In the genomic region with DNA sequence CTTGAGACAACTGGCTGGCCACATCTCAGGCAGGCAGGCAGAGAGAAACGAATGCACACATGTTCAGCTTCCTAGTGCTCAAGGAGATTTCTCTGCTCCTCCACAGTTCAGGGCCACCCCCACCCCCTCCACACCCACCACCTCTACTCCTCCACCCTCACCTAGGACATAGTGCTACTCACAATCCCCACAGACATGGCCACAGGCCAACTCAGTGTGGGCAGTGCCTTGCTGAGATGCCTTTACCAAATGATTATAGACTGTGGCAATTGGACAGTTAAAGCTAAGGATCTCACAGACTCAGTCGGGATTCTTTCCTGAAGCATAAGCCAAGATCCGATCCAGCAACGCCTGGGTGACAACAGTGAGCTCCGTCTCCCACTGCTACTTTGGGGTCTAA, we compare ENCODE assay signal across 21 mouse cellular contexts. TPM values are rescaled to one million over a fixed set of nuclear protein-coding genes. Genes with fewer than 3 reads are reported as not detected.
DNase-seq lines count a peak whose midpoint lies in the region; ATAC-seq and TF ChIP-seq lines count a peak whose summit lies in the region.
"Had no signal": no experiment of that assay in that cellular context is flagged by ENCODE, and none has a peak within 500 bp of the region (broad histone marks: within the 10 kb centered on the region; RNA-seq: fewer than 3 reads in every experiment).

No protein-coding gene starts in this region.

- 0 out of 2 replicates have a peak overlapping the region, but pooled peaks have one; percentile 13 for H3K4me2 ChIP-seq in liver, embryonic 12.5 days
- no peak overlapping the region for H3K4me2 ChIP-seq in liver, embryonic 11.5 days
- no peak overlapping the region for H3K4me2 ChIP-seq in heart, embryonic 12.5 days
- H3K4me2 ChIP-seq: embryonic facial prominence, embryonic 12.5 days; heart, embryonic 15.5 days; kidney, embryonic 15.5 days; limb, embryonic 13.5 days; liver, embryonic 13.5 days; neural tube, embryonic 15.5 days had no signal

- H3K4me3 ChIP-seq in liver, embryonic 12.5 days: no peak overlapping the region
- no peak overlapping the region for H3K4me3 ChIP-seq in liver, embryonic 11.5 days (ENCODE audit: low read depth, low read length)
- H3K4me3 ChIP-seq in E14TG2a.4 (replicated peaks; ENCODE audit: low read length) (peak overlapping the region; percentile 63), MEL (ENCODE audit: control insufficient read depth in 1 of 2, insufficient read depth in 1 of 2, low read depth in 2 of 2, low read length in 2 of 2) (peak overlapping the region; percentile 64 to 85)
- no peak overlapping the region for H3K4me3 ChIP-seq in heart, embryonic 12.5 days
- H3K4me3 ChIP-seq: embryonic facial prominence, embryonic 12.5 days; heart, embryonic 15.5 days; kidney, embryonic 15.5 days; limb, embryonic 13.5 days; liver, embryonic 13.5 days; neural tube, embryonic 15.5 days had no signal

- no peaks in the 10 kb centered on the region; the same call in 1 of the 2 replicates for H3K79me2 ChIP-seq in MEL (ENCODE audit: control insufficient read depth, insufficient read depth, low read length, poor library complexity)

- no peak for ATAC-seq in liver, embryonic 12.5 days
- ATAC-seq in liver, embryonic 11.5 days (replicated peaks; ENCODE audit: low FRiP score): no peak
- no peak for ATAC-seq in heart, embryonic 12.5 days (ENCODE audit: insufficient number of reproducible peaks, low FRiP score)
- ATAC-seq: forebrain, embryonic 14.5 days; hindbrain, embryonic 16.5 days had no signal

- TF ChIP-seq RAD21 in MEL (IDR thresholded peaks at IDR 0.05; ENCODE audit: low read depth, low read length): no peak

- DNase-seq in liver, embryonic 11.5 days (ENCODE audit: low spot score): no peak
- DNase-seq in MEL (ENCODE audit: low read depth, low spot score): peak; percentile 64
- DNase-seq in testis, postnatal 14 days (ENCODE audit: low spot score): peak; percentile 31
- no peak for DNase-seq in thymus, adult 18-20 months
- DNase-seq: adrenal gland, adult 8-10 months; cerebellum, adult 9-10 months; cerebellum, postnatal 36 days; kidney, adult 18-20 months; liver, embryonic 13.5 days; midbrain, embryonic 14.5 days; retina, postnatal 1 day had no signal

- 55% methylated on average over 5 of the region's 5 CpGs for WGBS in liver, embryonic 12.5 days (ENCODE audit: insufficient replicate concordance)
- WGBS in liver, embryonic 11.5 days: 67% methylated on average over 5 of the region's 5 CpGs
- 66% methylated on average over 5 of the region's 5 CpGs for WGBS in heart, embryonic 12.5 days

- no peaks in the 10 kb centered on the region for H3K36me3 ChIP-seq in liver, embryonic 12.5 days
- no peaks in the 10 kb centered on the region for H3K36me3 ChIP-seq in liver, embryonic 11.5 days (ENCODE audit: control insufficient read depth, insufficient read depth, low read length)
- no peaks in the 10 kb centered on the region for H3K36me3 ChIP-seq in E14TG2a.4 (ENCODE audit: insufficient read depth, low read length)
- peaks cover 0 to 20% of the 10 kb centered on the region in 2 experiments; a peak in 2 of 4 replicates for H3K36me3 ChIP-seq in MEL (ENCODE audit: control insufficient read depth in 1 of 2, insufficient read depth in 2 of 2, low read length in 2 of 2)
- H3K36me3 ChIP-seq in heart, embryonic 12.5 days: no peaks in the 10 kb centered on the region
- H3K36me3 ChIP-seq: embryonic facial prominence, embryonic 12.5 days; heart, embryonic 15.5 days; kidney, embryonic 15.5 days; limb, embryonic 13.5 days; liver, embryonic 13.5 days; neural tube, embryonic 15.5 days had no signal

- H3K4me1 ChIP-seq in liver, embryonic 12.5 days: peaks cover 11% of the 10 kb centered on the region; the same call in 1 of the 2 replicates
- no peaks in the 10 kb centered on the region; the same call in 1 of the 2 replicates for H3K4me1 ChIP-seq in liver, embryonic 11.5 days (replicated peaks; ENCODE audit: control insufficient read depth, insufficient read depth, low read length)
- peaks cover 57% of the 10 kb centered on the region for H3K4me1 ChIP-seq in E14TG2a.4 (replicated peaks; ENCODE audit: low read depth, low read length)
- peaks cover 11 to 36% of the 10 kb centered on the region in 2 experiments for H3K4me1 ChIP-seq in MEL (ENCODE audit: control insufficient read depth in 1 of 2, insufficient read depth in 2 of 2, low read length in 2 of 2)
- H3K4me1 ChIP-seq in heart, embryonic 12.5 days (replicated peaks): peaks cover 19% of the 10 kb centered on the region
- H3K4me1 ChIP-seq: kidney, embryonic 15.5 days had no signal

- no peak for TF ChIP-seq EP300 in MEL (IDR thresholded peaks at IDR 0.05; ENCODE audit: low read depth in 1 of 2, low read length in 2 of 2)

- no peak overlapping the region for H3K27ac ChIP-seq in liver, embryonic 12.5 days
- H3K27ac ChIP-seq in liver, embryonic 11.5 days (ENCODE audit: low read depth, low read length): no peak overlapping the region
- H3K27ac ChIP-seq in MEL (ENCODE audit: control insufficient read depth, low read depth, low read length): peak overlapping the region; percentile 94
- no peak overlapping the region for H3K27ac ChIP-seq in heart, embryonic 12.5 days (ENCODE audit: poor library complexity, severe bottlenecking)
- H3K27ac ChIP-seq: embryonic facial prominence, embryonic 12.5 days; heart, embryonic 15.5 days; kidney, embryonic 15.5 days; limb, embryonic 13.5 days; liver, embryonic 13.5 days; neural tube, embryonic 15.5 days had no signal

- H3K9me3 ChIP-seq in liver, embryonic 12.5 days (replicated peaks): no peaks in the 10 kb centered on the region
- no peaks in the 10 kb centered on the region for H3K9me3 ChIP-seq in liver, embryonic 11.5 days (ENCODE audit: control insufficient read depth, low read length)
- H3K9me3 ChIP-seq in E14TG2a.4 (ENCODE audit: low read length) (peaks cover 4% of the 10 kb centered on the region), MEL (replicated peaks; ENCODE audit: insufficient read depth, low read length) (no peaks in the 10 kb centered on the region)
- H3K9me3 ChIP-seq in heart, embryonic 12.5 days (replicated peaks): no peaks in the 10 kb centered on the region
- H3K9me3 ChIP-seq: embryonic facial prominence, embryonic 12.5 days; heart, embryonic 15.5 days; kidney, embryonic 15.5 days; liver, embryonic 13.5 days; neural tube, embryonic 15.5 days had no signal

- no peak for TF ChIP-seq POLR2A in MEL (IDR thresholded peaks at IDR 0.05; ENCODE audit: control insufficient read depth in 1 of 2, insufficient read depth in 1 of 2, low read depth in 1 of 2, low read length in 2 of 2, poor library complexity in 1 of 2)

- TF ChIP-seq CTCF in E14TG2a.4 (conservative IDR thresholded peaks at IDR 0.05; ENCODE audit: low read length) (no peak), MEL (IDR thresholded peaks at IDR 0.05 in 2 of 3, conservative IDR thresholded peaks at IDR 0.05 in 1 of 3; ENCODE audit: control insufficient read depth in 1 of 3, insufficient read depth in 1 of 3, low read depth in 2 of 3, low read length in 3 of 3, poor library complexity in 1 of 3, severe bottlenecking in 1 of 3) (no peak)

- no peaks in the 10 kb centered on the region for H3K27me3 ChIP-seq in liver, embryonic 12.5 days (replicated peaks)
- H3K27me3 ChIP-seq in liver, embryonic 11.5 days (replicated peaks; ENCODE audit: control insufficient read depth, insufficient read depth, low read length): no peaks in the 10 kb centered on the region
- H3K27me3 ChIP-seq in E14TG2a.4 (ENCODE audit: insufficient read depth, low read length): no peaks in the 10 kb centered on the region
- no peaks in the 10 kb centered on the region for H3K27me3 ChIP-seq in MEL (ENCODE audit: control insufficient read depth in 1 of 2, insufficient read depth in 2 of 2, low read length in 2 of 2)
- no peaks in the 10 kb centered on the region for H3K27me3 ChIP-seq in heart, embryonic 12.5 days (replicated peaks)
- H3K27me3 ChIP-seq: embryonic facial prominence, embryonic 12.5 days; heart, embryonic 15.5 days; kidney, embryonic 15.5 days; limb, embryonic 13.5 days; liver, embryonic 13.5 days; neural tube, embryonic 15.5 days had no signal

- no peak overlapping the region for H3K9ac ChIP-seq in liver, embryonic 12.5 days
- no peak overlapping the region for H3K9ac ChIP-seq in liver, embryonic 11.5 days (ENCODE audit: low read depth, low read length)
- peak overlapping the region; percentile 84 for H3K9ac ChIP-seq in MEL (ENCODE audit: control insufficient read depth, low read depth, low read length, poor library complexity, severe bottlenecking)
- no peak overlapping the region for H3K9ac ChIP-seq in heart, embryonic 12.5 days
- H3K9ac ChIP-seq: embryonic facial prominence, embryonic 12.5 days; heart, embryonic 15.5 days; kidney, embryonic 15.5 days; limb, embryonic 13.5 days; liver, embryonic 13.5 days; neural tube, embryonic 15.5 days had no signal

TF ChIP-seq in MEL, 35 proteins besides CTCF, POLR2A, EP300 and RAD21:
- TF ChIP-seq TCF12 (IDR thresholded peaks at IDR 0.05; ENCODE audit: low read depth, low read length) (0 out of 2 replicates have a peak, but pooled peaks have one; percentile 5), HCFC1 (IDR thresholded peaks at IDR 0.05; ENCODE audit: low read depth, low read length) (no peak)

RNA-seq across cellular contexts. Expression of a gene that starts 39.9 kb away (rescaled TPM):
- polyA plus RNA-seq in liver, embryonic 12.5 days (2016; fragmentation: Nextera tagmentation; extraction: Ambion mirVana): 464 TPM in 2 replicates
- polyA plus RNA-seq in liver, embryonic 11.5 days (2014; fragmentation: Nextera tagmentation; extraction: Ambion mirVana): 723 and 790 TPM in 2 replicates
- 369 and 372 TPM in 2 replicates for total RNA-seq in MEL (2012; rRNA removed)
- 100 to 1,000 TPM in 1 of 2 experiments, not detected in 1; 710 TPM for polyA plus RNA-seq in MEL (2012; ENCODE audit: insufficient read depth in 1 of 2, insufficient read length in 2 of 2, low read depth in 1 of 2, low replicate concordance in 2 of 2, missing spikeins in 1 of 2)
- polyA plus RNA-seq in heart, embryonic 12.5 days (2016; fragmentation: Nextera tagmentation; extraction: Ambion mirVana): 596 and 625 TPM in 2 replicates

Comparison
In these comparisons a context has a peak if more than half of its experiments do, and no peak if none do; other contexts are left out.
1. H3K4me3 ChIP-seq: peak in E14TG2a.4 (single experiment) and MEL (2 of 2); none in liver, embryonic 12.5 days (single experiment), liver, embryonic 11.5 days (single experiment) and heart, embryonic 12.5 days (single experiment).
2. DNase-seq: peak in MEL (single experiment) and testis, postnatal 14 days (single experiment); none in liver, embryonic 11.5 days (single experiment) and thymus, adult 18-20 months (0 of 2).